Mouse (Mus musculus) telencephalon, adult 2 months (tissue): ENCODE results near the gene Dstn.

Source experiments
- DNase-seq: peaks from one replicate; pipeline ENCODE4 v3.0.0-alpha.2; 2011; ENCODE audit warnings: low read depth, low spot score

Gene Dstn

GRCm38 (mm10) chr2:143953944-143954343 lies 38.8 kb downstream of the Dstn start:
- DNase-seq, result no peak

GRCm38 (mm10) chr2:143955004-143955403 lies 39.9 kb downstream of the Dstn start:
- no peak for DNase-seq

DNA sequence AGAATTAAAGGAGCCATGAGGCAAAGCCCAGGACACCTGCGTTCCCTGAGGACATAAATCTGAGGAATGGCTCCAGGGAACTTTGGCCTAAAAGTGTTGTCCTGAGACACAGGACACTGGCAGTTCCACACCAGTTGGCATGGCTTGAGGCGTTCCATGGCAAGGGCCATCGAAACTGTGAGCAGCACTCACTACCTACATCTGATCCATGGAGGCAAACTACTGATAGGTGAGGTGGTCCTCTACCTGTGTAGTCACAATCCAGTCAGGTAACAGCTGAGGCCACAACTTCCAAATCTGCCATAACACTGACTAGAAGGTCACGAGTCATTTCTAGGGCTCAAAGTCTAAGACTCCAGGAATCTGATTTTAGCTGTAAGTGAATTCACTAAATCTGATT lies 40.6 kb downstream of the Dstn start:
- DNase-seq, result no peak

DNA sequence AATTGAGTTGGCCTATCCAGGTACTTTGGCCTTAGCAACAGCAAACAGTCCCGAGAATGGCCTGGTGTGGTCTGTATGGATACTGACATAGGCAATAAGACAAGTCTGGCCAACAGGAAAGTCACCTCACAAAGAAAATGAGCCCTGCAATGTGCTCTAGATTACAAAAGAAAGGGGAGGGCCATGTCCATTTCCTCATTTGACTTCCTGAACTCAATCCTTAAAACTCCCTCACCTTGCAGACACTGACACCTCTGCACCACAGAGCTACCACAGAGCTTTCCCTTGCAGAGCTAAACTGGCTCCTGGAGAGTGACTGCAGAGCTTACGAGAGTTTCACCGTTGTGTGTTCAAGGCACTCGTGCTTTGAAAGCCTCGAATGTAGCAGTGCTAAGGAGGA lies 47.1 kb downstream of the Dstn start:
- DNase-seq, result no peak

DNA sequence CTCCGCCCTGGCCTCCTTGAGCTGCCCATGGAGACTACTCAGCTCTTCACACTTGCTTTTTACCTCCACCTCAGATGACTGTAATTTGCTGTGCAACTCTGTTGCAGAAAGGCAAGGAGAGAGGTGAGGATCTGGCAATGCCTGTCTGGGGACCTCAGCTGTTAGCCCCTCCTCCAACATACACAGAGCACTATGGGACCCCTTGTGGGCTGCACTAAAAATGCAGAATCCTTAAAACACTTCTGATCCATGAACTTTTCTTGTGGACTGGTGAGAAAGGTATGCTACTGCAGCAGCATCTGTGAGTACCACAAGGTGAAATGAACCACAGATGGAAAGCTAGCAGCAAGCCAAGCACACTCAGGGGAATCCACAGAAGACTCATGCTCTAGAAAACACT lies 48.2 kb downstream of the Dstn start:
- no peak for DNase-seq

DNA sequence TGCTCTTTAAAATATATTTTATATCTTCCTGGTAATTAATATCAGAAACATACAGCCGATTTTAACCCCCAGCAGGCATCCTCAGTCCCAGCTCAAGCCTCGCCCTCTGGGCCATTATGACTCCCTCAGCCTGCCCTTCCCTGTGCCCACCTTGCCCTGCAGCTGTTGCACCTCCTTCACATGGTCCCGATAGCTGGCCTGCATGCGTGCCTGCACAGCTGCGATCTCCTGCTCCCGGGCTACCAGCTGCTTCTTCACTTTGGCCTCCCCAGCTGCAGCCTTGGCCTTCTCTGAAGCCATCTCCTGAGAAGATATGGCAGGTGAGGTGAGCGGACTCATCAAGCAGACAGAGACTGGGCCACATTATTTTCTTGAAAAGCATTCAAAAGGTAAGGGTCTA lies 54.1 kb downstream of the Dstn start:
- no peak for DNase-seq

GRCm38 (mm10) chr2:143970841-143971240 lies 55.7 kb downstream of the Dstn start:
- no peak for DNase-seq

GRCm38 (mm10) chr2:143971887-143972286 lies 56.8 kb downstream of the Dstn start:
- DNase-seq, result no peak

DNA sequence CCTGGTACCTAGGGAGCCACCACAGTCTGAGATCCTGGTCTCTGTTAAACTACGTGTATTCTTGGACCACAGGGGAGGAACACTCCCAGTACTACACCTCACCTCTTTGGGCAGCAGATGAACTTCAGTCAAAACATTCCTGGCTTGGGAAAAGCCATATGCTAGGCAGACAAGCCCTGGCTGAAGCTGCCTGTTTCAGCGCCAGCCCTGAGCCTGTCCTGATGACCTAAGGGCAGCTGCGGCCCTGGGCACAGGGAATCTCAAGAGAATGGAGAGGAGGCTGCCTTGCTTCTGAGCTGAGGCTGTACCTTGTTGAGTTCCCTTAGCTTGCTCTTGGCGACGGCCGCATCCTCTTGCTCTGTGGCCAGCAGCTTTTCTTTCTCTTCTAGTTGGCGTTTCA lies 58.0 kb downstream of the Dstn start:
- no peak for DNase-seq

DNA sequence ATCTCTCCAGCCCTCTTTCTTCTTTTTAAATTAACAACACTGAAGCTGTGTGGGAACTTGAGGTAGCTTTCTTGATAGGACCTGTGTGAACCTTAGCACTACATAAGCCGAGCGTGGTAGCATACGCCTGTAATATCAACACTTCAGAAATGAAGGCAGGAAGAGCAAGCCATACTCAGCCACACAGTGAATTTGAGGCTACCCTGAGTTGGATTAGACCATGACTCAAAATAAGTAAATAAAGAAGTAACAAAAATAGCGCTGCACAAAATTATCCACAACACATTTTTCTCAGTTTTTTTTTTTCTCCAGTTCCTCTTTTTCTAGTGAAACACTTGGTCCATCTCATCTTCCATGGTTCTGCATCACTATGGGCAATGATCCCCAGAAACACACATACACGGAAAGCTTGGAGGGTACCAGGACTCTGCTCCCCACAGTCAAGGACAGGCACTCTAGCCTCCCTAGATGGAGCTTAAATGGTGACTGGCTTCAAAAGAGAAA lies 60.1 kb downstream of the Dstn start:
- DNase-seq, result no peak

GRCm38 (mm10) chr2:143978444-143979147 lies 63.5 kb downstream of the Dstn start:
- DNase-seq, result no peak

- no peak for DNase-seq
Measured at GRCm38 (mm10) chr2:143980781-143981398, 65.8 kb downstream of the Dstn start.

DNA sequence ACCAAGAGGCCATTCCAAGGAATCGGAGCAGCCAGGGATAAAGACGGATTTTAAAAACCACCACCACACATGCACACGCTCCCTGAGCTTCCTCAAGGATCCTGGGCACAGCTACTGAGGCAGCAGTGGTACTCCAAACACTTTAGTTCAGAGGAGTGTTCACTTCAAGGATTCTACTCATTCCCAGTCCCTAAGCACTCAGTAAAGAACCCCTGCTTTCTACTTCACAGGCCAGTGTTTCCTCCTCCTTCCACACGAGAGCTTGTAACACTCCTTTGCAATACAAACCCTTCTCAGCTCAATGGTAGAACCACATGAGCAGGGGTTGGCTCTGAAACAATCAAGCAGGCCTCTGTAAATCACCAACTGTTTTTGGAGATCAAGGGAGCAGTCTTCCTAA lies 67.0 kb downstream of the Dstn start:
- no peak for DNase-seq

DNA sequence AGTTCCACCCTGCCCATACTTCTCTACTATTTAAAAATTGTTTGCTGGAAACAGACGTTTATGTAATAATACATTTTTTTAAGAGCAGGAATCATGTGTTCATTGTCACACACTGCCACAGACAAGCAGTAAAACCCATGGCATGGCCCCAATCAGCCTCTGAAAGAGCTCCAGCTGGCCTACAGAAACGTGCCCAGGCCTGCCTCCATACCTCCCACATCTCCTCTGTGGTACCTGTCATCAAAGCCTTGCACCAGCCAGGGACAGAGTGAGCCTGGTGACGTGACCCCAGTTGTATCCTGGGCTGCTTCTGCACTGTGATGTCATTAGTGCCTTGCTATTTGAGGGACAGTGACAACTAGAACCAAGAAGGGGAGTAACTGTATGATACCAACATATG lies 67.8 kb downstream of the Dstn start:
- no peak for DNase-seq

DNA sequence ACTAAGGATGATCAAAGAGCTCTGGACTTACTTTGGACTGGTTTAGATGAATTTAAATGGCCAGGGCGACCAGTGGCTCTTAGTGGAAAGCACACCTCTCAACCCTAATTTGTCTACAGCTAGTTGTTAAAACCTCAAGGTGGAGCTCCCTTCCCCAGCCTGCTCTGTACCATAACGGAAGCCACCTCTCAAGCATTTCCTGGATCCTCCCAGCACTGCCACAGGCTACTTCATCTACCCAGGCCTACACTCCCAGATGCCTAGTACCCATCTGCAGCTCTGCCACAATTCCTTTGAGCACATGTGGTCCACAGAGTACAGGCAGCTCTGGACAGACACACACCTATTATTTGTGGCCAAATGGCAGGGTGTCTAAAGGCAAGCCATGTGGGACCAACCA lies 68.4 kb downstream of the Dstn start:
- DNase-seq, result no peak

DNA sequence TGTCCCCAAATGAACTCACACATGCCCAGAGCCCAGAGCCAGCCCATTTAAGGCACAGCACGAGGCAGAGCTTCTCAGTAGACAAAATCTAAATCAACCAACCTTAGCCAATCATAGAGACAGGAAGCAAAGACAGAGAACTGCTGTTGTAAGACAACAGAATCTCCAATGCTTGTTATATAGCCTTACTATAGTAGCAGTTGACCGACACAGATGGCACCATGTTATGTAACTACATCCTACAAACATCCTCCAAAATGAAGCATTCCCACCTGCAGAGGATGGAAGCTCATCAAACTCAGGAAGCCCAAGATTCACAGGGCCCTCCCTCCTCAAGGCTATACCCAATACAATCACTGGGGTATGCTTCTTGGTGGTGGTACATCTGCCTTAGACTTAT lies 72.4 kb downstream of the Dstn start:
- DNase-seq, result no peak

GRCm38 (mm10) chr2:143988016-143988415 lies 72.9 kb downstream of the Dstn start:
- DNase-seq, result no peak

- no peak for DNase-seq
Measured at GRCm38 (mm10) chr2:143990997-143991396, 75.9 kb downstream of the Dstn start.

GRCm38 (mm10) chr2:143991964-143992672 lies 77.0 kb downstream of the Dstn start:
- DNase-seq, result no peak
